Comparison of ENCODE assay signal across 8 mouse cellular contexts in the genomic region with DNA sequence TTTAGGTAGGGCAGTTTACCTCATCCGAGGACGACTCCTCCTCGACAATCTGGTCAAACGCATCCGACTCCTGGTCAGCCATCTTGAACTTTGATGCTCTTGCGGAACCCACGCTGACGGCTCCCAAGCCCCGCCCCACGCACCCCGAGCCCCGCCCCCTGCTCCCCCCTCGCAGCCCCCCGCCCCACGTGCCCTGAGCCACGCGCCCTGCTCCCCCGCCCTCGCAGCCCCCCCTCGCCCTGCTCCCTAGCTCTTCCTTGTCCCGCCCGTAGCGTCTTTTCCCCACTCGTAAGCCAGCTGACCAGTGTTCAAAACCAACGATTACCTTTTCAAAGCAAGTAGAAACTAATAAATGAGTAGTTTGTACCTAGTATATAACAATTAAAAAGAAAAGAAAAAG. TPM values are rescaled to one million over a fixed set of nuclear protein-coding genes. Genes with fewer than 3 reads are reported as not detected.
DNase-seq lines count a peak whose midpoint lies in the region; ATAC-seq and TF ChIP-seq lines count a peak whose summit lies in the region.

A gene (minus strand): TSS at position 101 of the 400 bp plus-strand sequence.

- no peaks in the 10 kb centered on the region for H3K9me3 ChIP-seq in heart, embryonic 14.5 days (ENCODE audit: control insufficient read depth, low read length)
- H3K9me3 ChIP-seq in limb, embryonic 10.5 days (replicated peaks), result no peaks in the 10 kb centered on the region
- H3K9me3 ChIP-seq in stomach, embryonic 14.5 days (ENCODE audit: control insufficient read depth, low read depth, low read length), result peaks cover 4% of the 10 kb centered on the region; the same call in 1 of the 2 replicates

- no peaks in the 10 kb centered on the region for H3K27me3 ChIP-seq in heart, adult 2 months (ENCODE audit: control insufficient read depth, insufficient read depth, low read length)
- no peaks in the 10 kb centered on the region for H3K27me3 ChIP-seq in heart, embryonic 14.5 days (ENCODE audit: control insufficient read depth, insufficient read depth, low read length)
- peaks cover 28% of the 10 kb centered on the region for H3K27me3 ChIP-seq in limb, embryonic 10.5 days (ENCODE audit: low read depth, poor library complexity, severe bottlenecking)
- no peaks in the 10 kb centered on the region for H3K27me3 ChIP-seq in stomach, embryonic 14.5 days (ENCODE audit: control insufficient read depth, insufficient read depth, low read length)

- 90% methylated on average over 25 of the region's 25 CpGs for WGBS in heart, adult 2 months
- 83% methylated on average over 25 of the region's 25 CpGs for WGBS in heart, embryonic 14.5 days
- 88% methylated on average over 25 of the region's 25 CpGs for WGBS in limb, embryonic 10.5 days
- 83% methylated on average over 25 of the region's 25 CpGs for WGBS in stomach, embryonic 14.5 days

- TF ChIP-seq POLR2A in heart, adult 2 months (IDR thresholded peaks at IDR 0.05; ENCODE audit: insufficient read depth, low read depth, low read length), result no peak

- TF ChIP-seq EP300 in heart, adult 2 months (IDR thresholded peaks at IDR 0.05; ENCODE audit: insufficient read depth, low read depth, low read length), result no peak

- no peaks in the 10 kb centered on the region; the same call in 1 of the 2 replicates for H3K4me1 ChIP-seq in heart, adult 2 months (ENCODE audit: control insufficient read depth, insufficient read depth, low read length)
- no peaks in the 10 kb centered on the region for H3K4me1 ChIP-seq in heart, embryonic 14.5 days (ENCODE audit: control insufficient read depth in 2 of 2, insufficient read depth in 2 of 2, low read length in 2 of 2)
- H3K4me1 ChIP-seq in limb, embryonic 10.5 days, result no peaks in the 10 kb centered on the region
- H3K4me1 ChIP-seq in stomach, embryonic 14.5 days (ENCODE audit: control insufficient read depth, insufficient read depth, low read length), result no peaks in the 10 kb centered on the region

- H3K4me3 ChIP-seq in heart, adult 2 months, result peak within 1 kb of the TSS; percentile 65
- H3K4me3 ChIP-seq in heart, embryonic 14.5 days (ENCODE audit: control insufficient read depth in 1 of 2, insufficient read depth in 1 of 2, low read depth in 1 of 2, low read length in 2 of 2), result peak within 1 kb of the TSS; percentile 62 to 93; a peak in 3 of 4 replicates
- peak within 1 kb of the TSS; percentile 60 for H3K4me3 ChIP-seq in limb, embryonic 10.5 days
- peak within 1 kb of the TSS; percentile 46; the same call in 1 of the 2 replicates for H3K4me3 ChIP-seq in stomach, embryonic 14.5 days (ENCODE audit: low read depth, low read length)

- no peak within 1 kb of the TSS for H3K9ac ChIP-seq in heart, adult 2 months (ENCODE audit: low read depth, low read length)
- H3K9ac ChIP-seq in heart, embryonic 14.5 days (ENCODE audit: low read length), result peak within 1 kb of the TSS; percentile 78; the same call in 1 of the 2 replicates
- peak within 1 kb of the TSS; percentile 48; the same call in 1 of the 2 replicates for H3K9ac ChIP-seq in stomach, embryonic 14.5 days (replicated peaks; ENCODE audit: low read depth, low read length)

- H3K4me2 ChIP-seq in heart, embryonic 14.5 days (ENCODE audit: low read length), result peak within 1 kb of the TSS; percentile 62
- peak within 1 kb of the TSS; percentile 28; the same call in 1 of the 2 replicates for H3K4me2 ChIP-seq in stomach, embryonic 14.5 days (replicated peaks; ENCODE audit: low read depth, low read length)

- DNase-seq in heart, adult 2 months, result no peak
- no peak for DNase-seq in heart, postnatal 36 days
- no peak for DNase-seq in limb, embryonic 10.5 days (ENCODE audit: low spot score)
- no peak for DNase-seq in cerebellum, adult 18-20 months

- no peaks in the 10 kb centered on the region for H3K79me2 ChIP-seq in heart, adult 2 months (replicated peaks; ENCODE audit: control insufficient read depth, insufficient read depth, low read length)

- H3K36me3 ChIP-seq in heart, adult 2 months (ENCODE audit: control insufficient read depth, insufficient read depth, low read length), result no peaks in the 10 kb centered on the region
- H3K36me3 ChIP-seq in heart, embryonic 14.5 days (ENCODE audit: control insufficient read depth, insufficient read depth, low read length), result no peaks in the 10 kb centered on the region
- no peaks in the 10 kb centered on the region for H3K36me3 ChIP-seq in limb, embryonic 10.5 days
- no peaks in the 10 kb centered on the region for H3K36me3 ChIP-seq in stomach, embryonic 14.5 days (ENCODE audit: control insufficient read depth, insufficient read depth, low read length)

- intact Hi-C loops in heart, adult 2 months (cut with DNase I), result no loop called here
- intact Hi-C loops in heart, postnatal 36 days (cut with DNase I), result no loop called here

- no peak for ATAC-seq in activated CD4-positive, CD25-positive, alpha-beta regulatory T cell, adult 4 months
- no peak for ATAC-seq in heart, embryonic 14.5 days (ENCODE audit: insufficient number of reproducible peaks, insufficient read depth, low FRiP score, low read depth)
- no peak for ATAC-seq in stomach, embryonic 14.5 days (ENCODE audit: insufficient number of reproducible peaks, insufficient read depth, low FRiP score, low read depth)
- no peak for ATAC-seq in megakaryocyte progenitor cell, adult 5-6 weeks (replicated peaks; ENCODE audit: poor library complexity)

- H3K27ac ChIP-seq in heart, adult 2 months, result no peak within 1 kb of the TSS; the same call in 1 of the 2 replicates
- H3K27ac ChIP-seq in heart, embryonic 14.5 days (replicated peaks in 1 of 2; ENCODE audit: control insufficient read depth in 1 of 2, insufficient read depth in 1 of 2, low read depth in 2 of 2, low read length in 2 of 2), result peak within 1 kb of the TSS in 1 of 2 experiments; percentile 77; a peak in 1 of 4 replicates
- 0 out of 2 replicates have a peak within 1 kb of the TSS, but pooled peaks have one; percentile 85 for H3K27ac ChIP-seq in limb, embryonic 10.5 days
- no peak within 1 kb of the TSS for H3K27ac ChIP-seq in stomach, embryonic 14.5 days (ENCODE audit: low read length)

- TF ChIP-seq CTCF in heart, adult 2 months (IDR thresholded peaks at IDR 0.05), result no peak

RNA-seq across cellular contexts. Expression of the gene that starts here (rescaled TPM):
- total RNA-seq in heart, adult 2 months (2021), result 10 to 100 TPM in 1 of 2 experiments, 1 to 10 TPM in 1; 8.2 to 10.1 TPM
- polyA plus RNA-seq in heart, adult 2 months (2012; rRNA removed), result 8.0 and 13.5 TPM in 2 replicates
- 10 to 100 TPM in 1 of 2 experiments, 1 to 10 TPM in 1; 7.7 to 10.3 TPM for total RNA-seq in heart, postnatal 36 days (2021)
- polyA plus RNA-seq in activated CD4-positive, CD25-positive, alpha-beta regulatory T cell, adult 4 months (2017; shearing (Covaris generic)), result 10 to 100 TPM; 54.7 to 60.5 TPM
- 23.4 and 24.7 TPM in 2 replicates for polyA plus RNA-seq in heart, embryonic 14.5 days (2014; fragmentation: Nextera tagmentation; extraction: Ambion mirVana)
- 6.1 and 7.6 TPM in 2 replicates for polyA plus RNA-seq in limb, embryonic 10.5 days (2016; fragmentation: Nextera tagmentation; extraction: Ambion mirVana)
- 13.7 and 15.0 TPM in 2 replicates for polyA plus RNA-seq in stomach, embryonic 14.5 days (2014; fragmentation: Nextera tagmentation; extraction: Ambion mirVana)
- 6.4 and 11.1 TPM in 2 replicates for total RNA-seq in megakaryocyte progenitor cell, adult 5-6 weeks (2015)
- total RNA-seq in megakaryocyte progenitor cell, adult 5-6 weeks (2017), result 1.0 and 4.1 TPM in 2 replicates
